Mouse (Mus musculus): ENCODE data around the gene Srek1ip1. TPM values are rescaled to one million over a fixed set of nuclear protein-coding genes. Genes with fewer than 3 reads are reported as not detected.
A peak's percentile ranks its signal among the peaks of the same experiment; 100 is the strongest.

The Srek1ip1 gene
- polyA plus RNA-seq, 1 experiment from 2014 or later: 23.7 TPM

GRCm38 (mm10) chr13:104878508-104878907, 86.2 kb downstream of the Srek1ip1 start:
- no peak for ATAC-seq (ENCODE audit: low FRiP score, low TSS enrichment)
- Histone ChIP-seq H3K4me1 (ENCODE audit: insufficient read depth, low read length) (no peaks in the 10 kb centered on the region), H3K9me3 (ENCODE audit: low read length) (no peaks in the 10 kb centered on the region), H3K27ac (ENCODE audit: low read length) (no peak overlapping the region), H3K4me3 (ENCODE audit: low read length) (no peak overlapping the region), H3K4me2 (replicated peaks; ENCODE audit: low read depth, low read length) (no peak overlapping the region), H3K27me3 (ENCODE audit: insufficient read depth, low read length) (no peaks in the 10 kb centered on the region), H3K36me3 (ENCODE audit: insufficient read depth, low read length) (no peaks in the 10 kb centered on the region), H3K9ac (replicated peaks; ENCODE audit: low read length) (no peak overlapping the region)
- WGBS: 79% methylated on average over 4 of the region's 4 CpGs

- H3K36me3 ChIP-seq (ENCODE audit: insufficient read depth, low read length): no peaks in the 10 kb centered on the region
- ATAC-seq (ENCODE audit: low FRiP score, low TSS enrichment): peak; percentile 15; the same call in 1 of the 2 replicates
- H3K4me3 ChIP-seq (ENCODE audit: low read length): no peak overlapping the region
- H3K9ac ChIP-seq (replicated peaks; ENCODE audit: low read length): no peak overlapping the region
- no peaks in the 10 kb centered on the region for H3K27me3 ChIP-seq (ENCODE audit: insufficient read depth, low read length)
- no peak overlapping the region for H3K27ac ChIP-seq (ENCODE audit: low read length)
- H3K4me1 ChIP-seq (ENCODE audit: insufficient read depth, low read length): no peaks in the 10 kb centered on the region
- H3K4me2 ChIP-seq (replicated peaks; ENCODE audit: low read depth, low read length): peak overlapping the region; percentile 18; the same call in 1 of the 2 replicates
- H3K9me3 ChIP-seq (ENCODE audit: low read length): no peaks in the 10 kb centered on the region
- 29% methylated on average over 11 of the region's 16 CpGs for WGBS
Measured at GRCm38 (mm10) chr13:104883566-104884249, 91.4 kb downstream of the Srek1ip1 start.

- Histone ChIP-seq H3K27ac (ENCODE audit: low read length) (no peak overlapping the region), H3K4me3 (ENCODE audit: low read length) (no peak overlapping the region), H3K27me3 (ENCODE audit: insufficient read depth, low read length) (no peaks in the 10 kb centered on the region), H3K9ac (replicated peaks; ENCODE audit: low read length) (no peak overlapping the region), H3K4me2 (replicated peaks; ENCODE audit: low read depth, low read length) (no peak overlapping the region), H3K9me3 (ENCODE audit: low read length) (no peaks in the 10 kb centered on the region), H3K36me3 (ENCODE audit: insufficient read depth, low read length) (no peaks in the 10 kb centered on the region), H3K4me1 (ENCODE audit: insufficient read depth, low read length) (no peaks in the 10 kb centered on the region)
- 65% methylated on average over 8 of the region's 8 CpGs for WGBS
- no peak for ATAC-seq (ENCODE audit: low FRiP score, low TSS enrichment)
Measured at GRCm38 (mm10) chr13:104886308-104887032, 94.2 kb downstream of the Srek1ip1 start.

Other genes with a start within 250 kb of the Srek1ip1 start
- 30.8 and 32.4 TPM in 2 replicates for gene Cwc27, start 24.7 kb downstream of the Srek1ip1 start, polyA plus RNA-seq (2015; fragmentation: Nextera tagmentation; extraction: Ambion mirVana)
- 1.1 and 1.5 TPM in 2 replicates for gene Shisal2b, start 71.4 kb downstream of the Srek1ip1 start, polyA plus RNA-seq (2015; fragmentation: Nextera tagmentation; extraction: Ambion mirVana)

Data from kidney, embryonic 16.5 days (tissue).